Mouse (Mus musculus): ENCODE measurements around the gene Abraxas2. TPM values are rescaled to one million over a fixed set of nuclear protein-coding genes. Genes with fewer than 3 reads are reported as not detected.

Gene Abraxas2
- polyA plus RNA-seq, 1 experiment from 2014 or later: 35.7 TPM

GRCm38 (mm10) chr7:132882343-132882742 is 23.3 kb downstream of the Abraxas2 start:
- Histone ChIP-seq H3K27ac (ENCODE audit: low read depth, low read length) (no peak overlapping the region), H3K9ac (ENCODE audit: low read depth, low read length) (no peak overlapping the region), H3K27me3 (replicated peaks; ENCODE audit: control insufficient read depth, insufficient read depth, low read length) (no peaks in the 10 kb centered on the region), H3K4me1 (ENCODE audit: control insufficient read depth, insufficient read depth, low read depth, low read length) (no peaks in the 10 kb centered on the region), H3K36me3 (ENCODE audit: control insufficient read depth, insufficient read depth, low read length) (peaks cover 34% of the 10 kb centered on the region), H3K4me3 (ENCODE audit: low read length) (no peak overlapping the region), H3K4me2 (ENCODE audit: low read length) (no peak overlapping the region), H3K9me3 (ENCODE audit: control insufficient read depth, low read length) (no peaks in the 10 kb centered on the region)
- 72% methylated on average over 2 of the region's 2 CpGs for WGBS
- no peak for ATAC-seq

- no peak overlapping the region for H3K4me2 ChIP-seq (ENCODE audit: low read length)
- no peak for ATAC-seq
- H3K4me3 ChIP-seq (ENCODE audit: low read length): no peak overlapping the region
- no peaks in the 10 kb centered on the region for H3K4me1 ChIP-seq (ENCODE audit: control insufficient read depth, insufficient read depth, low read depth, low read length)
- no peak overlapping the region for H3K27ac ChIP-seq (ENCODE audit: low read depth, low read length)
- H3K36me3 ChIP-seq (ENCODE audit: control insufficient read depth, insufficient read depth, low read length): peaks cover 21% of the 10 kb centered on the region
- WGBS: 92% methylated on average over 7 of the region's 7 CpGs
- no peaks in the 10 kb centered on the region for H3K27me3 ChIP-seq (replicated peaks; ENCODE audit: control insufficient read depth, insufficient read depth, low read length)
- no peak overlapping the region for H3K9ac ChIP-seq (ENCODE audit: low read depth, low read length)
- no peaks in the 10 kb centered on the region for H3K9me3 ChIP-seq (ENCODE audit: control insufficient read depth, low read length)
Measured at GRCm38 (mm10) chr7:132884031-132884430, 25.0 kb downstream of the Abraxas2 start.

DNA sequence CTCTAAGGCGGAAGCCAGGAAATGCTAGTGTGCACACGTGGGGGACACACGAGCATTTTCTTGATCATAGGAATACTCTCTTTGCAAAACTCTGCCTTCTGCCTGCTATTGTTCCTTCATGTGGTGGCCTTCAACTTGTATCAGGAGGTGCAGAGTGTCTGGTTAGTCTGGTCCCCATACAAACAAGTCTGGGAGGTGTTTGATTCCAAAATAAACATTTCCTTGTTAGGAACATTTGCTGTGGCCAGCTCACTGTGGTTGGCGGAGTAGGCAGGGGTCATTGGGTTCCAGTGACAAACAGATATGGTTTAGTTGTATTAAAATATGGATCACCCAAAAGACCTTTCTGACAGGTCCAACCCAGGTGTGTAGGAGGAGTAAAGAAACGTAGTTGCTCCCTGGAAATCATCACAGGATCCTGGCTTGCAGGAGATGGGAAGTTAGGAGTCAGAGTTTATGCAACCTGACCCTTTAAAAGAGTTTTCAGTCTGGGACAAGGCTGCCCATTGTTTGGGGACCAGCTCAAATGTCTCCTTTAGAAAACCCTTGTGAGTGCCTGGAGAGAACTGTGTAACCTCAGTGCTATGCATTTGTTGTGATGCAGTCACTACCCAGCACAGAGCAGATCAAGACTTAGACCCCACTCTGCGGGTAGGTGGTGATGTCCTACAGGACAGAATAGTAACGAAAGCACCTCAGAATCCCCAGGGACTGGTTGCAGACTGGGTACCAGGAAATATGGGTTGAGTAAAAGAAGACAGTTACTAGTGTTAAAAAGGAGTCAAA is 28.2 kb downstream of the Abraxas2 start:
- Histone ChIP-seq H3K27ac (ENCODE audit: low read depth, low read length) (no peak overlapping the region), H3K9ac (ENCODE audit: low read depth, low read length) (no peak overlapping the region), H3K27me3 (replicated peaks; ENCODE audit: control insufficient read depth, insufficient read depth, low read length) (no peaks in the 10 kb centered on the region), H3K4me3 (ENCODE audit: low read length) (no peak overlapping the region), H3K36me3 (ENCODE audit: control insufficient read depth, insufficient read depth, low read length) (peaks cover 9% of the 10 kb centered on the region), H3K9me3 (ENCODE audit: control insufficient read depth, low read length) (no peaks in the 10 kb centered on the region), H3K4me2 (ENCODE audit: low read length) (no peak overlapping the region), H3K4me1 (ENCODE audit: control insufficient read depth, insufficient read depth, low read depth, low read length) (no peaks in the 10 kb centered on the region)
- 76% methylated on average over 7 of the region's 7 CpGs for WGBS
- no peak for ATAC-seq

DNA sequence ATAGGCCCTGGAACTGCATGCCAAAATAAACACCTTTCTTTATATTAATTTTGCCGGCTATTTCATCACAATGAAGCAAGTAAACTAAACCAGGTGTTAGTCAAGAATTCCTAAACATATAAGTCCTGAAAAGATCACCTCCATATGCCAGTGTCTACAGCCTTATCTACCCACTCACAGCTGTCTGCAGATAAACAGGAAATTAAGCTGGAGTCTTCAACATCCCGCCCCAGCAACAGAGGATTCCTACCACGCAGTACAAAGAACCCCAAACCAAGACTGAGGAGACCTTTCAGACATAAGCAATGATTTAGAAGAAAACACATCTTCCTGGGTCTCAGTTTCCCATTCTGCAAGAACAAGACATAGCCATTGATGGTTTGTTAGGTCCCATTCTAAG is 29.0 kb downstream of the Abraxas2 start:
- Histone ChIP-seq H3K9me3 (ENCODE audit: control insufficient read depth, low read length) (no peaks in the 10 kb centered on the region), H3K27me3 (replicated peaks; ENCODE audit: control insufficient read depth, insufficient read depth, low read length) (no peaks in the 10 kb centered on the region), H3K4me3 (ENCODE audit: low read length) (no peak overlapping the region), H3K4me2 (ENCODE audit: low read length) (no peak overlapping the region), H3K27ac (ENCODE audit: low read depth, low read length) (no peak overlapping the region), H3K4me1 (ENCODE audit: control insufficient read depth, insufficient read depth, low read depth, low read length) (no peaks in the 10 kb centered on the region), H3K9ac (ENCODE audit: low read depth, low read length) (no peak overlapping the region), H3K36me3 (ENCODE audit: control insufficient read depth, insufficient read depth, low read length) (peaks cover 6% of the 10 kb centered on the region; the same call in 1 of the 2 replicates)
- WGBS: 79% methylated on average over 3 of the region's 3 CpGs
- ATAC-seq: no peak

DNA sequence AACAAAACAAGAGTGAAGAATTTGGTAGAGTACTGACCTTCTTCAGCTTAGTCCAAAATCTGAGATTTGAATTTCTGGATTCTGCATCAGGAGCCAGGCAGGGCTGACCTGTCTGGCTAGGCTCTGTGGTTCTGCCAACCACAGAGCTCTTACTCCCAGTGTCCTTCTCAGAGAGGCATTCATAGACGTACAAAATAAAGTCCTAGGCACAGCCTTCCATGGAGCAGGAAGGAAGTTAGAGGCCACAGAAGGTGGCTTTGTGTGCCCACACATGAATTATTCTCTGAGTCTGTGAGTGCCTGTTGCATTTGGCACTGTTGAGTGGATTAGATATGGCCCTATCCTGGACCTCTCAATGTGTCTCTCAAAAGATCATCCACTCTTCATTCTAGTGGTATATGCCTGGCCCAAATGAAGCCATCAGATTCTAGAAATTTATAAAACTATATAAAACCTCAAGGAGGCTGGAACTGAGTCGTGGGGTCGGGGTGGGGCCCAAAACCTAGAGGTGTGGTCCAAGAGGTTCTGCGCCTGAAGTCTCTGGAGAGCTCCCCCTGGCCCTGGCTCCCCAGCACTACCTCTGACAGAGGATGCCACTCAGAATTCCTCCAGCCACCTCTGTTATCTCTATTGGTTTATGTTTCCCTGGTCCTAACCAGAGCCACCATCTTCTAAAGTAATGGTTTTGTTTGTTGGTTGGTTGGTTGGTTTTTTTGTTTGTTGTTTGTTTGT is 29.7 kb downstream of the Abraxas2 start:
- 78% methylated on average over 4 of the region's 4 CpGs for WGBS
- no peaks in the 10 kb centered on the region for H3K9me3 ChIP-seq (ENCODE audit: control insufficient read depth, low read length)
- no peaks in the 10 kb centered on the region for H3K27me3 ChIP-seq (replicated peaks; ENCODE audit: control insufficient read depth, insufficient read depth, low read length)
- no peak overlapping the region for H3K4me3 ChIP-seq (ENCODE audit: low read length)
- no peak for ATAC-seq
- H3K9ac ChIP-seq (ENCODE audit: low read depth, low read length): no peak overlapping the region
- no peak overlapping the region for H3K27ac ChIP-seq (ENCODE audit: low read depth, low read length)
- H3K4me2 ChIP-seq (ENCODE audit: low read length): no peak overlapping the region
- no peaks in the 10 kb centered on the region for H3K4me1 ChIP-seq (ENCODE audit: control insufficient read depth, insufficient read depth, low read depth, low read length)
- H3K36me3 ChIP-seq (ENCODE audit: control insufficient read depth, insufficient read depth, low read length): no peaks in the 10 kb centered on the region; the same call in 1 of the 2 replicates

GRCm38 (mm10) chr7:132889691-132890090 is 30.7 kb downstream of the Abraxas2 start:
- H3K4me3 ChIP-seq (ENCODE audit: low read length): no peak overlapping the region
- H3K9ac ChIP-seq (ENCODE audit: low read depth, low read length): no peak overlapping the region
- no peaks in the 10 kb centered on the region for H3K27me3 ChIP-seq (replicated peaks; ENCODE audit: control insufficient read depth, insufficient read depth, low read length)
- WGBS: 95% methylated on average over 8 of the region's 8 CpGs
- H3K9me3 ChIP-seq (ENCODE audit: control insufficient read depth, low read length): no peaks in the 10 kb centered on the region
- ATAC-seq: no peak
- H3K4me1 ChIP-seq (ENCODE audit: control insufficient read depth, insufficient read depth, low read depth, low read length): no peaks in the 10 kb centered on the region
- H3K36me3 ChIP-seq (ENCODE audit: control insufficient read depth, insufficient read depth, low read length): no peaks in the 10 kb centered on the region
- no peak overlapping the region for H3K27ac ChIP-seq (ENCODE audit: low read depth, low read length)
- no peak overlapping the region for H3K4me2 ChIP-seq (ENCODE audit: low read length)

DNA sequence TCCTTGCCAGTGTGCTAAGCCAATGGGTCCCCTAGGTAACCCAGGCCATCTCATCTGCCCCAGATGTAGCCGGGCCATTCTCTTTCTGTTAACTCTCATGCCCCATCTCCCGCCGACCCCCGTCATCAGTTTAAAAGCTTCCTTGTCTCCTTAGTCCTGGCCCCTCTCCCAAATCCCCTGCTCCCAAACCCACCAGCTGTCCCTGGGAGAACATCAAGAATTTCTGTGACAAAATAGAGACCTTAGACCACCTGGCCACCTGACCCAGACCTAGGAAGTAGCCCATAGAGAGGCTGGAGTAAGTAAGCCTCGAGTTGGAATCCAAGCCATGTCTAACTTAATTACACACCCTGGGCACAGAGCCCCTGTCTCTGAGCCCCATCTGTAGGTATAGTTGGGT is 31.2 kb downstream of the Abraxas2 start:
- H3K9ac ChIP-seq (ENCODE audit: low read depth, low read length): no peak overlapping the region
- no peak overlapping the region for H3K4me2 ChIP-seq (ENCODE audit: low read length)
- WGBS: 87% methylated on average over 5 of the region's 5 CpGs
- no peaks in the 10 kb centered on the region for H3K27me3 ChIP-seq (replicated peaks; ENCODE audit: control insufficient read depth, insufficient read depth, low read length)
- H3K9me3 ChIP-seq (ENCODE audit: control insufficient read depth, low read length): no peaks in the 10 kb centered on the region
- H3K4me1 ChIP-seq (ENCODE audit: control insufficient read depth, insufficient read depth, low read depth, low read length): no peaks in the 10 kb centered on the region
- no peak overlapping the region for H3K27ac ChIP-seq (ENCODE audit: low read depth, low read length)
- no peaks in the 10 kb centered on the region for H3K36me3 ChIP-seq (ENCODE audit: control insufficient read depth, insufficient read depth, low read length)
- no peak for ATAC-seq
- H3K4me3 ChIP-seq (ENCODE audit: low read length): no peak overlapping the region

DNA sequence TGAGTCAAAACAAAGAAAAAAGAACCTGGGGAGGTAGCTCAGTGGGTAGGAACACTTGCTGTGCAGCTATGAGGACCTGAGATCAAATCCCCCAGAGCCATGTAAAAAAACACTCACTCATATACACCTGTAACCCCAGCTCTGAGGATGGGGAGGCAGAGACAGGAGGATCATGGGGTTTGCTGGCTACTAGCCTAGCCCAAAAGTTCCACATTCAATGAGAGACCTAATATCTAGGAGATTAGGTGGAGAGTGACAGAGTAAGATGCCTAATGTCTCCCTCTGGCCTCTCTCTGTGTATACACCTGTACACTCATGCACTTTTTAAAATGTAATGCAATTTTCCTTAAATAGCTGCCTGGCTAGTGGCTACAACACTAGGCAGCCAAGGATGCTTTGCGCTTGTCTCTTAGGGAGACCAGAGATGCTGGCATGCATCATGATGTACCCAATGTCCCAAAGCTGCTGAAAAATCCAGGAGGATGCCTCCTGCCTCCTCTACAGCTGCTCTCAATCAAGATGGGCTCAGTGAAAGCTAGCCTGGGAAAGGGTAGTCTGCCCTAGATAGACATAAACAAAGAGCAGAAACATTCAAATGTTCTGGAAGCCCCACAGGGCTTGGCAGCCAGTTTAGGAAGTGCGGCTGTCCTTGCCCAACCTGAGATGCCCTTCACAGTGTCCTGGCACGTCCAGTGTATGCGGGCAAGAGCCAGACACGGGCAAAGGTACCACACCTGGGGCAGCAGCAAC is 32.7 kb downstream of the Abraxas2 start:
- Histone ChIP-seq H3K4me3 (ENCODE audit: low read length) (no peak overlapping the region), H3K27me3 (replicated peaks; ENCODE audit: control insufficient read depth, insufficient read depth, low read length) (no peaks in the 10 kb centered on the region), H3K4me2 (ENCODE audit: low read length) (no peak overlapping the region), H3K9me3 (ENCODE audit: control insufficient read depth, low read length) (no peaks in the 10 kb centered on the region), H3K4me1 (ENCODE audit: control insufficient read depth, insufficient read depth, low read depth, low read length) (no peaks in the 10 kb centered on the region), H3K27ac (ENCODE audit: low read depth, low read length) (no peak overlapping the region), H3K36me3 (ENCODE audit: control insufficient read depth, insufficient read depth, low read length) (no peaks in the 10 kb centered on the region), H3K9ac (ENCODE audit: low read depth, low read length) (no peak overlapping the region)
- no peak for ATAC-seq
- 85% methylated on average over 5 of the region's 5 CpGs for WGBS

- Histone ChIP-seq H3K9me3 (ENCODE audit: control insufficient read depth, low read length) (no peaks in the 10 kb centered on the region), H3K4me1 (ENCODE audit: control insufficient read depth, insufficient read depth, low read depth, low read length) (no peaks in the 10 kb centered on the region), H3K36me3 (ENCODE audit: control insufficient read depth, insufficient read depth, low read length) (no peaks in the 10 kb centered on the region), H3K27ac (ENCODE audit: low read depth, low read length) (no peak overlapping the region), H3K4me3 (ENCODE audit: low read length) (no peak overlapping the region), H3K9ac (ENCODE audit: low read depth, low read length) (no peak overlapping the region), H3K4me2 (ENCODE audit: low read length) (no peak overlapping the region), H3K27me3 (replicated peaks; ENCODE audit: control insufficient read depth, insufficient read depth, low read length) (no peaks in the 10 kb centered on the region)
- 52% methylated on average over 4 of the region's 4 CpGs for WGBS
- ATAC-seq: no peak
Measured at GRCm38 (mm10) chr7:132892311-132892661, 33.3 kb downstream of the Abraxas2 start.
